Mouse (Mus musculus) embryonic facial prominence, embryonic 14.5 days (tissue): ENCODE results near the gene Tmbim6. TPM values are rescaled to one million over a fixed set of nuclear protein-coding genes. Genes with fewer than 3 reads are reported as not detected.

ENCODE experiments used
- ATAC-seq: fragments of 200-750 bp; cut with Nextera tagmentation; 2 replicates; pipeline ENCODE4 v1.8.0; 2017; ENCODE audit warnings: low read depth, moderate number of reproducible peaks, moderate TSS enrichment
- DNase-seq: peaks from one replicate; pipeline ENCODE4 v3.0.0-alpha.2; 2015; ENCODE audit warnings: low spot score
- H3K27ac ChIP-seq: fragments of 300-500 bp; sonication (generic); replicated peaks from 2 replicates; pipeline ENCODE4 v1.5.1; 2014; ENCODE audit warnings: low read depth, mild to moderate bottlenecking, low read length, moderate library complexity
- H3K27me3 ChIP-seq: fragments of 300-500 bp; sonication (generic); replicated peaks from 2 replicates; pipeline ENCODE4 v1.6.1; 2014; ENCODE audit warnings: low read length; ENCODE audit not compliant: control insufficient read depth, insufficient read depth
- H3K36me3 ChIP-seq: fragments of 300-500 bp; sonication (generic); 2 replicates; pipeline ENCODE4 v1.6.1; 2014; ENCODE audit warnings: low read length, mixed read lengths; ENCODE audit not compliant: control insufficient read depth, insufficient read depth
- H3K4me1 ChIP-seq: fragments of 300-500 bp; sonication (generic); 2 replicates; pipeline ENCODE4 v1.6.1; 2014; ENCODE audit warnings: antibody characterized with exemption, low read length; ENCODE audit not compliant: control insufficient read depth, insufficient read depth
- H3K4me2 ChIP-seq: fragments of 300-500 bp; sonication (generic); 2 replicates; pipeline ENCODE4 v1.6.1; 2014; ENCODE audit warnings: low read depth, mild to moderate bottlenecking, low read length, moderate library complexity, mixed read lengths
- H3K4me3 ChIP-seq: fragments of 300-500 bp; sonication (generic); 2 replicates; pipeline ENCODE4 v1.5.1; 2014; ENCODE audit warnings: low read depth, mild to moderate bottlenecking, low read length
- H3K9ac ChIP-seq: fragments of 300-500 bp; sonication (generic); 2 replicates; pipeline ENCODE4 v1.6.1; 2014; ENCODE audit warnings: low read depth, mild to moderate bottlenecking, low read length, moderate library complexity, mixed read lengths
- H3K9me3 ChIP-seq: fragments of 300-500 bp; sonication (generic); 2 replicates; pipeline ENCODE4 v1.6.1; 2016; ENCODE audit warnings: low read length; ENCODE audit not compliant: control insufficient read depth
- WGBS: fragments of 180-500 bp; shearing (Covaris S2); extraction: QIAGEN DNeasy Blood & Tissue Kit; methylation state at CpG from one replicate; pipeline ENCODE4 v1.1.7; 2014; 5-methylcytosine and 5-hydroxymethylcytosine counted together
- polyA plus RNA-seq: library from polyadenylated mRNA; unstranded; fragments of >200 nt; fragmentation: Nextera tagmentation; extraction: Ambion mirVana; gene quantifications from 2 replicates; pipeline ENCODE4 v1.2.1, GENCODE M21; 2014

The Tmbim6 gene
- polyA plus RNA-seq, 1 experiment from 2014 or later = 300 TPM

GRCm38 (mm10) chr15:99431967-99432366 lies 39.3 kb downstream of the Tmbim6 start:
- H3K9me3 ChIP-seq = no peaks in the 10 kb centered on the region
- H3K9ac ChIP-seq = no peak overlapping the region
- peaks cover 54% of the 10 kb centered on the region for H3K36me3 ChIP-seq
- H3K4me1 ChIP-seq = no peaks in the 10 kb centered on the region; the same call in 1 of the 2 replicates
- no peak overlapping the region for H3K4me3 ChIP-seq
- peak; percentile 54 for ATAC-seq
- 63% methylated on average over 8 of the region's 8 CpGs for WGBS
- H3K4me2 ChIP-seq = no peak overlapping the region
- peak; percentile 33 for DNase-seq
- H3K27me3 ChIP-seq = no peaks in the 10 kb centered on the region
- peak overlapping the region; percentile 40; the same call in 1 of the 2 replicates for H3K27ac ChIP-seq

- Histone ChIP-seq H3K36me3 (peaks cover 46% of the 10 kb centered on the region), H3K4me3 (no peak overlapping the region), H3K4me1 (peaks cover 4% of the 10 kb centered on the region), H3K27me3 (no peaks in the 10 kb centered on the region), H3K9ac (no peak overlapping the region), H3K9me3 (no peaks in the 10 kb centered on the region), H3K27ac (no peak overlapping the region), H3K4me2 (no peak overlapping the region)
- ATAC-seq (no peak), DNase-seq (no peak)
- 92% methylated on average over 16 of the region's 16 CpGs for WGBS
These were observed 40.5 kb downstream of the Tmbim6 start for GRCm38 (mm10) chr15:99433081-99433718.

- no peak overlapping the region for H3K4me2 ChIP-seq
- no peak overlapping the region for H3K4me3 ChIP-seq
- no peak for DNase-seq
- ATAC-seq = no peak
- no peaks in the 10 kb centered on the region for H3K9me3 ChIP-seq
- no peaks in the 10 kb centered on the region for H3K27me3 ChIP-seq
- H3K27ac ChIP-seq = no peak overlapping the region
- peaks cover 45% of the 10 kb centered on the region for H3K36me3 ChIP-seq
- WGBS = 88% methylated on average over 12 of the region's 12 CpGs
- no peak overlapping the region for H3K9ac ChIP-seq
- H3K4me1 ChIP-seq = peaks cover 4% of the 10 kb centered on the region
These were observed 41.2 kb downstream of the Tmbim6 start for GRCm38 (mm10) chr15:99433913-99434312.

GRCm38 (mm10) chr15:99438966-99439698 lies 46.5 kb downstream of the Tmbim6 start:
- peaks cover 32% of the 10 kb centered on the region for H3K4me1 ChIP-seq
- WGBS = 67% methylated on average over 8 of the region's 8 CpGs
- peaks cover 16% of the 10 kb centered on the region; the same call in 1 of the 2 replicates for H3K36me3 ChIP-seq
- H3K4me2 ChIP-seq = no peak overlapping the region
- ATAC-seq (no peak), DNase-seq (no peak)
- H3K4me3 ChIP-seq = no peak overlapping the region
- H3K27me3 ChIP-seq = no peaks in the 10 kb centered on the region
- no peaks in the 10 kb centered on the region for H3K9me3 ChIP-seq
- no peak overlapping the region for H3K9ac ChIP-seq
- no peak overlapping the region for H3K27ac ChIP-seq

GRCm38 (mm10) chr15:99440112-99440815 lies 47.6 kb downstream of the Tmbim6 start:
- H3K4me1 ChIP-seq = peaks cover 32% of the 10 kb centered on the region
- H3K9ac ChIP-seq = 0 out of 2 replicates have a peak overlapping the region, but pooled peaks have one; percentile 41
- H3K4me2 ChIP-seq = peak overlapping the region; percentile 27; the same call in 1 of the 2 replicates
- peak overlapping the region; percentile 86 for H3K27ac ChIP-seq
- H3K27me3 ChIP-seq = no peaks in the 10 kb centered on the region
- peaks cover 21% of the 10 kb centered on the region; the same call in 1 of the 2 replicates for H3K36me3 ChIP-seq
- DNase-seq (peak; percentile 88), ATAC-seq (peak; percentile 89)
- WGBS = 43% methylated on average over 2 of the region's 2 CpGs
- no peak overlapping the region for H3K4me3 ChIP-seq
- no peaks in the 10 kb centered on the region for H3K9me3 ChIP-seq

- no peaks in the 10 kb centered on the region for H3K9me3 ChIP-seq
- H3K27ac ChIP-seq = peak overlapping the region; percentile 86
- H3K4me2 ChIP-seq = peak overlapping the region; percentile 27; the same call in 1 of the 2 replicates
- peaks cover 21% of the 10 kb centered on the region; the same call in 1 of the 2 replicates for H3K36me3 ChIP-seq
- peak; percentile 12; the same call in 1 of the 2 replicates for ATAC-seq
- 49% methylated on average over 8 of the region's 8 CpGs for WGBS
- H3K4me1 ChIP-seq = peaks cover 32% of the 10 kb centered on the region
- H3K4me3 ChIP-seq = no peak overlapping the region
- peak overlapping the region; percentile 41; the same call in 1 of the 2 replicates for H3K9ac ChIP-seq
- DNase-seq = peak; percentile 63
- H3K27me3 ChIP-seq = no peaks in the 10 kb centered on the region
These were observed 48.3 kb downstream of the Tmbim6 start for GRCm38 (mm10) chr15:99440816-99441457.

GRCm38 (mm10) chr15:99442358-99442757 lies 49.7 kb downstream of the Tmbim6 start:
- H3K4me1 ChIP-seq = peaks cover 32% of the 10 kb centered on the region
- peaks cover 21% of the 10 kb centered on the region; the same call in 1 of the 2 replicates for H3K36me3 ChIP-seq
- no peak overlapping the region for H3K4me3 ChIP-seq
- ATAC-seq (no peak), DNase-seq (no peak)
- H3K27ac ChIP-seq = peak overlapping the region; percentile 21; the same call in 1 of the 2 replicates
- no peak overlapping the region for H3K9ac ChIP-seq
- no peaks in the 10 kb centered on the region for H3K27me3 ChIP-seq
- H3K9me3 ChIP-seq = no peaks in the 10 kb centered on the region
- 52% methylated on average over 7 of the region's 7 CpGs for WGBS
- H3K4me2 ChIP-seq = no peak overlapping the region

- Histone ChIP-seq H3K4me2 (no peak overlapping the region), H3K27me3 (no peaks in the 10 kb centered on the region), H3K4me1 (peaks cover 22% of the 10 kb centered on the region), H3K9me3 (no peaks in the 10 kb centered on the region), H3K36me3 (peaks cover 12% of the 10 kb centered on the region; the same call in 1 of the 2 replicates), H3K9ac (no peak overlapping the region), H3K4me3 (no peak overlapping the region), H3K27ac (no peak overlapping the region)
- ATAC-seq (no peak), DNase-seq (no peak)
- 47% methylated on average over 6 of the region's 6 CpGs for WGBS
These were observed 52.9 kb downstream of the Tmbim6 start for GRCm38 (mm10) chr15:99445567-99445966.
